Mouse (Mus musculus) granulocyte monocyte progenitor cell, adult 5-6 weeks (primary cell): ENCODE data around the gene Gfi1b. TPM values are rescaled to one million over a fixed set of nuclear protein-coding genes. Genes with fewer than 3 reads are reported as not detected.

Experiments used
- ATAC-seq: replicated peaks from 2 replicates; pipeline ENCODE4 v1.8.0; 2016; ENCODE audit warnings: mild to moderate bottlenecking, moderate TSS enrichment, inconsistent platforms; ENCODE audit not compliant: poor library complexity, severe bottlenecking
- total RNA-seq, 2 experiments: library from RNA; stranded (forward) in 1 of 2; stranded (reverse) in 1 of 2; fragments of 200-712, 200-1000 nt in 1 of 2; fragments of >200 nt in 1 of 2; fragmentation: Nextera tagmentation in 1 of 2; gene quantifications; 2 replicates each; pipeline ENCODE4 v1.2.3; 2014 to 2017

Gene Gfi1b
- total RNA-seq, 2 experiments from 2014 or later = 1.4 to 1.9 TPM

GRCm38 (mm10) chr2:28563303-28563702 lies 58.5 kb downstream of the Gfi1b start, which contains the start of gene Cel:
Cel (minus strand) TSS chr2:28563403.
- no peak for ATAC-seq

Other genes with a start within 250 kb of the Gfi1b start
- gene Ppp1r26, start 175.2 kb downstream of the Gfi1b start, total RNA-seq (2014; fragmentation: Nextera tagmentation) = 0.80 and 2.1 TPM in 2 replicates
- gene Ppp1r26, start 175.2 kb downstream of the Gfi1b start, total RNA-seq (2017) = 1.2 and 1.9 TPM in 2 replicates
- gene 1700007K13Rik, start 155.7 kb downstream of the Gfi1b start, total RNA-seq (2014; fragmentation: Nextera tagmentation) = not detected in 2 replicates
- gene 1700007K13Rik, start 155.7 kb downstream of the Gfi1b start, total RNA-seq (2017) = not detected in 2 replicates
- gene Mrps2, start 153.9 kb downstream of the Gfi1b start, total RNA-seq (2014; fragmentation: Nextera tagmentation) = 61.3 and 62.9 TPM in 2 replicates
- 29.3 and 33.0 TPM in 2 replicates for gene Mrps2, start 153.9 kb downstream of the Gfi1b start, total RNA-seq (2017)
- not detected in 2 replicates for gene Gbgt1, start 125.1 kb downstream of the Gfi1b start, total RNA-seq (2014; fragmentation: Nextera tagmentation)
- gene Gbgt1, start 125.1 kb downstream of the Gfi1b start, total RNA-seq (2017) = not detected in 2 replicates
- not detected in 2 replicates for gene Gm10134, start 115.9 kb downstream of the Gfi1b start, total RNA-seq (2014; fragmentation: Nextera tagmentation)
- not detected in 2 replicates for gene Gm10134, start 115.9 kb downstream of the Gfi1b start, total RNA-seq (2017)
- gene Ralgds, start 108.9 kb downstream of the Gfi1b start, total RNA-seq (2014; fragmentation: Nextera tagmentation) = 2.1 and 7.9 TPM in 2 replicates
- gene Ralgds, start 108.9 kb downstream of the Gfi1b start, total RNA-seq (2017) = 2.8 and 4.6 TPM in 2 replicates
- gene Cel, start 58.6 kb downstream of the Gfi1b start, total RNA-seq (2014; fragmentation: Nextera tagmentation) = not detected in 2 replicates
- gene Cel, start 58.6 kb downstream of the Gfi1b start, total RNA-seq (2017) = not detected in 2 replicates
- 25.9 and 31.5 TPM in 2 replicates for gene Gtf3c5, start 38.2 kb downstream of the Gfi1b start, total RNA-seq (2014; fragmentation: Nextera tagmentation)
- 12.6 and 16.5 TPM in 2 replicates for gene Gtf3c5, start 38.2 kb downstream of the Gfi1b start, total RNA-seq (2017)
- 17.4 and 23.7 TPM in 2 replicates for gene Tsc1, start 19.2 kb upstream of the Gfi1b start, total RNA-seq (2014; fragmentation: Nextera tagmentation)
- 11.1 and 12.4 TPM in 2 replicates for gene Tsc1, start 19.2 kb upstream of the Gfi1b start, total RNA-seq (2017)
- 5.0 TPM in 1 of 2 replicates, not detected in the other for gene Spaca9, start 77.7 kb upstream of the Gfi1b start, total RNA-seq (2014; fragmentation: Nextera tagmentation)
- 4.8 and 4.9 TPM in 2 replicates for gene Spaca9, start 77.7 kb upstream of the Gfi1b start, total RNA-seq (2017)
- gene Ak8, start 78.2 kb upstream of the Gfi1b start, total RNA-seq (2014; fragmentation: Nextera tagmentation) = not detected in 2 replicates
- gene Ak8, start 78.2 kb upstream of the Gfi1b start, total RNA-seq (2017) = not detected in 2 replicates
- gene Gtf3c4, start 218.4 kb upstream of the Gfi1b start, total RNA-seq (2014; fragmentation: Nextera tagmentation) = 12.9 and 23.3 TPM in 2 replicates
- gene Gtf3c4, start 218.4 kb upstream of the Gfi1b start, total RNA-seq (2017) = 23.5 and 26.9 TPM in 2 replicates
- 6.5 and 13.7 TPM in 2 replicates for gene Ddx31, start 218.4 kb upstream of the Gfi1b start, total RNA-seq (2014; fragmentation: Nextera tagmentation)
- gene Ddx31, start 218.4 kb upstream of the Gfi1b start, total RNA-seq (2017) = 14.1 and 14.5 TPM in 2 replicates